Mouse (Mus musculus) ES-CJ7 (cell line): ENCODE measurements at regions not wholly inside any gene's neighbourhood (a gene's known extent, or its start where the extent isn't known, plus 50 kb on each side); places are given as distances from the start of the nearest gene placed in this dataset.

Experiments used
- DNase-seq: peaks from one replicate; pipeline ENCODE4 v3.0.0; 2011; ENCODE audit warnings: low read depth, low spot score

GRCm38 (mm10) chr4:105326989-105327388, 169.8 kb downstream of the Plpp3 start:
- DNase-seq, result no peak

- no peak for DNase-seq
These were observed 170.7 kb downstream of the Plpp3 start for GRCm38 (mm10) chr4:105327711-105328471.

DNA sequence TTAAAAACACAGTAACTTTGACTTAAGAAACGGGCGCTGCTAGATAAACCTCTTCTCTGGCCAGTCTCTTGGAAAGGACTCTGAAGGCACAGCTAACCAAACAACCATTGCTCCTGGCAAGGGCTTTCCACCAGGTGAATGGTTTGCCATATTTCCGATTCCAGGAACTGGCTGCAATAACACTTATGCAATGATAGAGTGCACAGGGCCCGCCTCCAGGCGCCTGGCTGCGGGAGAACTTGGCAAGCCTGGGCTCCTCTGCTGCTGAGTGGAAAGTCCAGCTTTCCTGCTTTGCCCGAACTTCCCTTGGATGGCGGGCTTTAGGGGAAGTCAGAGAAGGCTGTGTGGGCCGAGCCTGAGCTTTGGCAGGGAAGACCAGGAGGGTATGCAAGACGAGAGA, 171.6 kb downstream of the Plpp3 start:
- no peak for DNase-seq

DNA sequence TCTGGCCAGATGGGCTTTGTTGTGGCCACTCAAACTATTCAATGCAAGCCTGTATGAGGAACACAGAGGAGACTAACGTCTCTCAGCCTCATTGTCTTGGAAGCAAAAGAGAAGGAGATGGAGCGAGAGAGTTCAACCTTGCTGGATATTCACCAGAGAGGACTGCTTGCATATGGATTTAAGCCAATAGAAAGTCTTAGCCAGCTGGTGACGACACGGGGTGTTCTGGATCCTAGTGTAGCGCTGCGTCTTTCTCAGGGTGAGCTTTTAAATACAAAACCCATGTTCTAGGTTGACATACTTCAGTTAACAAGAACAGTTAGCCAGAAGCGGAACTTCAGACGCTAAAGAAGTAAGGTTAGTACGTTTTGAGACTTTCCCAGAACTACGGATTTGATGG, 174.9 kb downstream of the Plpp3 start:
- DNase-seq, result no peak

DNA sequence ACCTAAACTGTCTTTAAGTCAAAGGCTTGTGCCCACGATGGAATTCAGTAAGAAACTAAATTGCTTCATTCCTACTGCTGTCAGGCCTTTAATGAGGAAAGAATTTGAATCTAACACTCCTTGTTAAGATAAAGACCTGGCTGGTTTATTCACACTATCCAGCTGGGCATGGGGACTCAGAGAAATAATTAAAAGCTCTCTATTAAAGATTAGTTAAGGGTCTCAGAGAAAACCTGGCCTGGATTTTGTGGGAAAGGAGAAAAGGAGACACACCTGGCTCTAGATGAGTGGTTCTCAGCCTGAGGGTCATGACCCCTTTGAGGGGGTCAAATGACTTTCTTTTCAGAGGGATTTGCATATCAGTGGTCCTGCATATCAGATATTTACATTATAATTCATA, 178.7 kb downstream of the Plpp3 start:
- DNase-seq, result no peak

DNA sequence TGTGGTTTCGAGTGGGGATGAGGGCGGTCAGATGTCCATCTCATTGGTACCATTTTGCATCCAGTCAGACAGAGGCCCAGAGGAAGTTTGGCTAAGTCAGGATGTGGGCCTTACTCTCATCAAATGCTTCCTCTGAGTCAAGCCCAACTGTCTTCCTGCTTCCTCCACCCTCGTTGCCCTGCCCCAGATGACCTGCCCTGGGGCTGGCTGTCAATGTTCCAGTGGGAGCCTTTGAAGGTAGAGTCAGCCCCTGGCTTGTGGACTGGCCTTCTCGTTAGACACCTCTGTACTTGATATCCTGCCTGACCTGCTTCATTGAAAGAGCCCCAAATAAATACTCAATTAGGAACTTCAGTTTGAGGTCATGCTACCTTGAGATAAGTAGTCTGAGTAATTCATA, 179.4 kb downstream of the Plpp3 start:
- no peak for DNase-seq

- DNase-seq, result no peak
These were observed 181.0 kb downstream of the Plpp3 start for GRCm38 (mm10) chr4:105338131-105338530.

DNA sequence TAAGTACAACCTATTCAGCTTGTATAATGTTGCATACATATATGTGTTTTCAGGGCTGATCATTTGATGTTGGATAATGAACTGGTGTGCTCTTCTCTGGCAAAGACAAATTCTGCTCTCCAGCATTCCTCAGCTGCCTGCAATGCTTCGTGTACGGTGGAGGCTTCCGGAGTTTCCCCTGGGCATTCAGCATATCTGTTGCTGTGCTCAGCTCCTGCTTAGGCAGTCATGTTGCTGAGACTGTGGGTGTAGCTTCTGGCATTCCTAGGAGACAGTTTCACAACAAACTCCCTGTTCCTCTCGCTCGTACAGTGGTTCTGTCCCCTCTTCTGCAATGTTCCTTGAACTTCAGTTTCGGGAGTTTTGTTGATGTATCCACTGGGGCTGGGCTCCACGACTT, 181.7 kb downstream of the Plpp3 start:
- DNase-seq, result no peak

DNA sequence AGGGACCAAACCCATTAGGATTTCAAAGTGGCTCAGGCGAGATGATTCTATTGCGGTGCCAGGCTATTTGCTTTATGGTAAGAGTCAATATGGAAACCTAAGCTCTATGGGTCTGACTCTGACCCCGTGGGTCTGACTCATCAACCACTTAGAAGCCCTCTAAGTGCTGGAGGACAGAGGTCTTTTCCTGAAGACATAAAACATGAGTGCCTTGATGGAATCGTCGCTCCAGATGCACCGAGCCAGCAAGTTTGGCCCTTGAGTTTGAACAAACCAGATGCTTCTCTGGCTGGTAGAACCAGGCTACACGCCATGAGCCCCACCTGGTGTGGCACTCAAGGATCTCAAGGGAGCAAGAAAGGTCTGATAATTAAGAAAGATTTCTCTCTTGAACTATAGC, 184.1 kb downstream of the Plpp3 start:
- DNase-seq, result no peak

DNA sequence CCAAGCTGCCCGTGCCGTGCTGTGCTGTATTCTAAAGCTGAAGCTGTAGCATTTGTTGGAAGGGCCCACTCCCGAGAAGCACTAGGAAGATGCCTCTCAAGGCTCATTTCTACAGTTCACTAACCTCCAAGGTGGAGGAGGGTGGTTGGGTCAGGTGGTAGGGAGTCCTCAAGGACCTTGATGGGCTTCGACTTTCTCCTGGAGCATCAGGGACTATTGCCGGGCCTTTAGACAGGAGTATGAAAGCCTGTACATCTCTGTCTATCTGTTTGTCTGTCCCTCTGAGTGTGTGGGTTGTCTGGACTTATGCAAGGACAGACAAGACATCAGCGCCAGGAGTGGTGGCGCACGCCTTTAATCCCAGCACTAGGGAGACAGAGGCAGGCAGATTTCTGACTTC, 189.7 kb downstream of the Plpp3 start:
- DNase-seq, result no peak

DNA sequence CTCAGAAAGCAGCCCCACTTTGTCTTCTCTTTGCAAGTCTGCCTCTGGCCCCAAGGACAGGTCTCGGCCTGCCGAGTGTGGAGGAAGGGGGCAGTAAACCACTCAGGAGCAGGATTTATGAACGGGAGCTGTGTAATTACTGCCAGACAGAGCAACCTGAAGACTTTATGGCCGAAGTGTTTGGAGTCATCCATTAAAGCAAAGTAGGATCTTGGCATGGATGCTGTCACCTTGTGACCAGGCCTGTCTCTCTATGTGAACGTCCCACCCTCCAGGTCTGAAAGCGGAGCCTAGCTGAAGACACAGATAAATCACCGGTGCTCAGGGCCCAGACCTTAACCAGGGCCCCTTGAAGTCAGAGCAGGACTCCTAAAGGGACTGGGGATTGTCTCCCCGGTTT, 190.8 kb downstream of the Plpp3 start:
- DNase-seq, result no peak

DNA sequence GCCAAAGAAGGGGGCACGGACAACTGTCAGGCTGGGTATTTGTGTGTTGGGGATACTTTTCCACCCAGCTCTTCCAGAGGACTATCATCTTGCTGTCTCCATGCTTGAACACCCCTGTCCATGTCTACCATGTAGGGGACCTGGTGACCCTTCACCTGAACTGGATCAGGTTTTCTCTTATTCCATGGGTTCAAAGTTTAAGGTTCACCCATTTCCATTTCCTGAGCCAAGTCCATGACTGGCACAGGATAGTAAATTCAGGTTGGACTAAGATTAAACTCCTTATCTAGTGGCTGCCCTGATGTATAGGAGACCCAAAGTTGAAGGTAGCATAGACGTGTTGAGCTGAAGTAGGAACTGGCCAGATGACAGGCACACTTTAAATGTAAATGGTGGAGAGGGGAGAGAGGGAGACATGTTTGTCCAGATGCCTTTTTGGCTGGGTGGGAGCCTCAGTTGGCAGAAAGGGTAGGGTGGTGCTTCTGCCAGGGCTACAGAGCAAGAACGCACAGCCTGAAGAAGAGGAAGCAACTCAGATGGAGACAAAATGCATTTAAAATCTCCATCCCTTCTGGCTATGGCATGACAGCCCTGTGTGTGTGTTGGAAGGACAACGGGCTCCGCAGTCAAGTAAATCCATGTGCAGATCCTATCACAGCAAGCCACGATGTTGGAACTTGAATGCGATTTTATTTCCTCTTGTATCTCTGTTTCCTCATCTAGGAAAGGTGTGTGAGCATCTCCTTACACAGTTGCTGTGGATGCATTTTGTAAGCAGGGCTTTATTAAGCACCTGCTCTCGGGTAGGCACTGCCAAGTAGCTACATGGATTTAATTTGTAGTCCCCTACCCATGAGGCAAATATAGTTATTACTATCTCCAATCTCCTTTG, 192.4 kb downstream of the Plpp3 start:
- no peak for DNase-seq

DNA sequence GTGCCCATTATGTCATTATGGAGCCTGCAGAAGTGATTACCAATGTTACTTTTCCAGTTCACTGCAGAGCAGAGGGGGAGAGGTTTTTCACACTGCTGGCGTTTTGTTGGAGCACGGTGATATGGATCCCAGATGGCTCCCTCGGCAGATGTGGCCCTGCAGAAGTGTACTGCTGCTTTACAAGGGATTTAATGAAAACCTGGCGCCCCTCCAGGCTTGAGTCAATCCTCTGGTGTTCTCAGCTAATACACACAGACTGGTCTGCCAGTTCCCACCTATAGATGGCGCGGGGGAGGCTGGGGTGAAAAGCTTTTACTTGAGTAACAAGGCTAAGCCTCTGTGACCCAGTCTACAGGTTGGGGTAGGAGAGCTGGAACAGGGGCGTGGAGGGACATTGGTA, 195.2 kb downstream of the Plpp3 start:
- DNase-seq, result peak; percentile 38

- no peak for DNase-seq
These were observed 195.8 kb downstream of the Plpp3 start for GRCm38 (mm10) chr4:105352953-105353352.

DNA sequence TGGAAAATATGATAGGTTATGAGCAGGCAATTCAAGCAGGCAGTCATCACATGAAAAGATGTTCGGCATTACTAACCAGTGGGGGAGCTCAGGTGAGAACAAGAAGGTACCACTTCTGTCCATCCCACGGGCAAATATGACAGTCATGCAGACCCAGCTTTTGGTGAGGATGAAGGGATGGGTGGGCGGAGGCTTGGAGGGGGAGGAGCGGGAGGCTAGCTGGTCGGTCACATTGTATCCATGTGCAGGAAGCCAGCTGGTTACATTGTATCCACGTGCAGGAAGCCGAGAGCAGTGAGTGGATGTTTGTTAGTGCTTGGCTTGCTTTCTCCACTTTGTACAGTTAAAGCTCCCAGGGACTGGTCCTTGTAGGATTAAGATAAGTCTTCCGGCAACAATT, 196.9 kb downstream of the Plpp3 start:
- no peak for DNase-seq

DNA sequence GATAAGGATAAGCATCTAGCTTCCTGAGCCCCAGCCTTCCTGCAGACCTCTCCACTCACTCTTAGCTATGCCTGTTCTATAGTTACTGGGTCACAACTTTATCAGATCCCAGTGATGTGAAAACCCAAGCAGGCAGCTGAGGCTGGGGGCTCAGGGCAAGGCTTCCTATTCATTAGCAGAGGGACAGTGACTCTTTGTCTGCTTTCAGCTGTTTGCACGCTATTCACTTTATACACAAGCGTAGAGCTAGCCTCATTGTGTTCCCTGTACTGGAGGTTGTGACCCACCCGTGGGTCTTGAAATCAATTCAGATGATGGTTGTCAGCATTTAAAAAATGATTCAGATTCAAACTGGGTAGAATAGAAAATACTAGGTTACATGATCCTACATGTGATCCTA, 199.5 kb downstream of the Plpp3 start:
- DNase-seq, result no peak

GRCm38 (mm10) chr4:105358725-105359124, 201.6 kb downstream of the Plpp3 start:
- no peak for DNase-seq

- DNase-seq, result no peak
These were observed 207.3 kb downstream of the Plpp3 start for GRCm38 (mm10) chr4:105364496-105364895.

DNA sequence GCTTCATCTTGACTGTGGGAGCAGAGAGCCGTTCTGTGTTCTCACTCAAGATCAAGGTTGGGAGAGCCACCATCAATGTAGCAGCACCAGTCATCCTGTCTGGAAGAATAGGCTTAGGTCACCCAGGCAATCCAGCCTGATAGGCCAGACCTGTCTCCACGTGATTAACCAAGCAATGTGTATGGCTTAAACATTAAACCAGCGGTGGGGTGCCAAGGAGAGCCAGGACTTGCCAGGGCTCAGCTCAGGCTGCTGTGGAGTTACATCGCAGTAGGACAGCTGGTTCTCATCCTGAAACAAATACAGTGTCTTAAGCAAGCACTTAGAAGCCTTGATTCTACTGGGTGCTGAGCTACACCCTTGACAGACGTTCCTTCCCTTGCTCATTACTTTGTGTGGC, 207.9 kb downstream of the Plpp3 start:
- DNase-seq, result no peak

GRCm38 (mm10) chr4:105376591-105376990, 219.4 kb downstream of the Plpp3 start:
- no peak for DNase-seq

DNA sequence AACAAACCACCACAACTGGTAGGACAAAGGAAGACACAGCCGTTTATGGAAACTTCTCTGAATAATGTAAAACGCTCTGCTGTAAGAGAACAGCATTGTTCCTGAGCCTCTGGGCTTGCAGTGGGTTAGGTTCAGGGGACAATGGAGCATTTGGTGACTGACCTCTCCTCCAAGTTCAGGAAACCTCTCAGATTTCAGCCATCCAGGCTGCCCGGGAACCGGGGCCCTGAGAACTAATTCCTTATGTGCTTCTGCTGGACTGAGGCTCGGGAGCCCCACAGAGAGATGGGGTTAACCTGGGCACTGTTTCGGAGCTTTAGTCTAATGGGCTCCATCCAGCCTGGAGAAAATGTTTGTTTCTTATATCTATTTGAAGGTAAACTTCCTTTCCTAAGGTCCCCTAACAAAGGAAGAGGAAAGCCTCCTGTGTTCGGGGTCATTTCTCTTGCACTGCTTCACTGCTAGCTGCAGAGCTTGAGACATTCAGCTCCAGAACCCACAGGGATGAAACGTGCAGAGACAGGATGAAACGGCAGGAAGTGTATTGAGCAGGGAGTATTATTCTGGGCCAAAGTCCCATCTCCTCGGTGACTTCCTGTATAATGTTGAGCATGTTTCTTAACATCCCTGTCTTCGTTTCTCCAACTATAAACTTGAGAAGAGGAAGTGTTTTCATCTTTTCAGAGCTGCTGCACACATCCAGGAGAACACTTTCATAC, 220.5 kb downstream of the Plpp3 start:
- DNase-seq, result no peak

- no peak for DNase-seq
These were observed 227.7 kb downstream of the Plpp3 start for GRCm38 (mm10) chr4:105384826-105385225.
